Mouse (Mus musculus): Measurements from ENCODE around the gene Pigq.

GRCm38 (mm10) chr17:25880196-25880910, 64.4 kb downstream of the Pigq start, which contains the start of gene Wfikkn1:
- TF ChIP-seq CTCF (IDR thresholded peaks at IDR 0.05; ENCODE audit: borderline replicate concordance, insufficient read depth, low read depth, low read length), result no peak
- TF ChIP-seq POLR2A (IDR thresholded peaks at IDR 0.05; ENCODE audit: borderline replicate concordance, insufficient read depth, low read length), result no peak
